Mouse (Mus musculus) megakaryocyte-erythroid progenitor cell, adult 5 weeks (primary cell): ENCODE data around the gene Bbox1. TPM values are rescaled to one million over a fixed set of nuclear protein-coding genes. Genes with fewer than 3 reads are reported as not detected.

ENCODE experiments used
- polyA plus RNA-seq: library from polyadenylated mRNA; stranded (reverse); fragments of >175 nt; gene quantifications from 2 replicates; pipeline ENCODE4 v1.2.3, GENCODE M21; 2012

Gene Bbox1
- not detected in 2 replicates for polyA plus RNA-seq

GRCm38 (mm10) chr2:110314509-110315155, at the start of gene Bbox1:
Gene Bbox1 (minus strand): TSS chr2:110314560.

GRCm38 (mm10) chr2:110362432-110363283, 48.3 kb upstream of the Bbox1 start, which contains the start of gene Fibin:
Gene Fibin (minus strand): TSS chr2:110363183.

Other genes with a start within 250 kb of the Bbox1 start
- not detected in 2 replicates for gene Fibin, start 48.6 kb upstream of the Bbox1 start, polyA plus RNA-seq